Mouse (Mus musculus) limb, embryonic 13.5 days (tissue): Measurements from ENCODE around the gene Ift57. TPM values are rescaled to one million over a fixed set of nuclear protein-coding genes. Genes with fewer than 3 reads are reported as not detected.

Source experiments
- ATAC-seq: fragments of 200-750 bp; cut with Nextera tagmentation; 2 replicates; pipeline ENCODE4 v1.8.0; 2017; ENCODE audit warnings: low read depth, moderate number of reproducible peaks, moderate TSS enrichment; ENCODE audit not compliant: low FRiP score
- H3K27ac ChIP-seq: fragments of 300-500 bp; sonication (generic); 2 replicates; pipeline ENCODE4 v1.5.1; 2015; ENCODE audit warnings: inconsistent platforms, mild to moderate bottlenecking, moderate library complexity
- H3K27me3 ChIP-seq: fragments of 300-500 bp; sonication (generic); 2 replicates; pipeline ENCODE4 v1.6.1; 2015; ENCODE audit warnings: mild to moderate bottlenecking, inconsistent platforms
- H3K36me3 ChIP-seq: fragments of 300-500 bp; sonication (generic); 2 replicates; pipeline ENCODE4 v1.6.1; 2015; ENCODE audit warnings: inconsistent platforms, mild to moderate bottlenecking, moderate library complexity
- H3K4me1 ChIP-seq: fragments of 300-500 bp; sonication (generic); 2 replicates; pipeline ENCODE4 v1.6.1; 2015; ENCODE audit warnings: inconsistent platforms
- H3K4me2 ChIP-seq: fragments of 300-500 bp; sonication (generic); replicated peaks from 2 replicates; pipeline ENCODE4 v1.6.1; 2015; ENCODE audit warnings: inconsistent platforms, mild to moderate bottlenecking, moderate library complexity
- H3K4me3 ChIP-seq: fragments of 300-500 bp; sonication (generic); 2 replicates; pipeline ENCODE4 v1.5.1; 2015; ENCODE audit warnings: moderate library complexity, mild to moderate bottlenecking, inconsistent platforms
- H3K9ac ChIP-seq: fragments of 300-500 bp; sonication (generic); 2 replicates; pipeline ENCODE4 v1.6.1; 2015; ENCODE audit warnings: mild to moderate bottlenecking, inconsistent platforms
- H3K9me3 ChIP-seq: fragments of 300-500 bp; sonication (generic); 2 replicates; pipeline ENCODE4 v1.6.1; 2016; ENCODE audit warnings: inconsistent platforms
- WGBS: fragments of 180-500 bp; shearing (Covaris S2); methylation state at CpG from one replicate; pipeline ENCODE4 v1.1.7; 2015; 5-methylcytosine and 5-hydroxymethylcytosine counted together
- polyA plus RNA-seq: library from polyadenylated mRNA; unstranded; fragments of >200 nt; fragmentation: Nextera tagmentation; extraction: Ambion mirVana; gene quantifications from 2 replicates; pipeline ENCODE4 v1.2.1, GENCODE M21; 2015

Ift57 gene
- polyA plus RNA-seq, 1 experiment from 2014 or later = 33.5 TPM

- ATAC-seq = no peak
- no peak overlapping the region for H3K4me2 ChIP-seq
- H3K9ac ChIP-seq = no peak overlapping the region
- H3K27ac ChIP-seq = no peak overlapping the region
- H3K4me1 ChIP-seq = peaks cover 6% of the 10 kb centered on the region; the same call in 1 of the 2 replicates
- H3K36me3 ChIP-seq = no peaks in the 10 kb centered on the region
- H3K9me3 ChIP-seq = no peaks in the 10 kb centered on the region
- 73% methylated on average over 22 of the region's 22 CpGs for WGBS
- H3K4me3 ChIP-seq = no peak overlapping the region
- H3K27me3 ChIP-seq = no peaks in the 10 kb centered on the region
Observed at GRCm38 (mm10) chr16:49775002-49775966, 76.3 kb downstream of the Ift57 start.

- WGBS = 75% methylated on average over 7 of the region's 7 CpGs
- H3K4me1 ChIP-seq = peaks cover 6% of the 10 kb centered on the region; the same call in 1 of the 2 replicates
- ATAC-seq = no peak
- no peaks in the 10 kb centered on the region for H3K27me3 ChIP-seq
- no peak overlapping the region for H3K4me2 ChIP-seq
- H3K9me3 ChIP-seq = no peaks in the 10 kb centered on the region
- H3K4me3 ChIP-seq = no peak overlapping the region
- H3K9ac ChIP-seq = no peak overlapping the region
- H3K36me3 ChIP-seq = no peaks in the 10 kb centered on the region
- no peak overlapping the region for H3K27ac ChIP-seq
Observed at GRCm38 (mm10) chr16:49776981-49777380, 77.9 kb downstream of the Ift57 start.

GRCm38 (mm10) chr16:49781556-49782156, 82.6 kb downstream of the Ift57 start:
- WGBS = 80% methylated on average over 5 of the region's 5 CpGs
- Histone ChIP-seq H3K36me3 (no peaks in the 10 kb centered on the region), H3K27me3 (no peaks in the 10 kb centered on the region), H3K4me2 (no peak overlapping the region), H3K9me3 (no peaks in the 10 kb centered on the region), H3K4me1 (no peaks in the 10 kb centered on the region), H3K9ac (no peak overlapping the region), H3K4me3 (no peak overlapping the region), H3K27ac (no peak overlapping the region)
- no peak for ATAC-seq

GRCm38 (mm10) chr16:49783369-49783768, 84.3 kb downstream of the Ift57 start:
- no peaks in the 10 kb centered on the region for H3K27me3 ChIP-seq
- no peak overlapping the region for H3K27ac ChIP-seq
- H3K9me3 ChIP-seq = no peaks in the 10 kb centered on the region
- H3K4me2 ChIP-seq = no peak overlapping the region
- H3K4me1 ChIP-seq = no peaks in the 10 kb centered on the region
- no peak overlapping the region for H3K4me3 ChIP-seq
- H3K9ac ChIP-seq = no peak overlapping the region
- ATAC-seq = no peak
- H3K36me3 ChIP-seq = no peaks in the 10 kb centered on the region

- Histone ChIP-seq H3K9ac (no peak overlapping the region), H3K4me3 (no peak overlapping the region), H3K4me2 (no peak overlapping the region), H3K4me1 (no peaks in the 10 kb centered on the region), H3K9me3 (no peaks in the 10 kb centered on the region), H3K27me3 (no peaks in the 10 kb centered on the region), H3K27ac (no peak overlapping the region), H3K36me3 (no peaks in the 10 kb centered on the region)
- ATAC-seq = no peak
- 66% methylated on average over 6 of the region's 6 CpGs for WGBS
Observed at GRCm38 (mm10) chr16:49786116-49786515, 87.1 kb downstream of the Ift57 start.

- no peak overlapping the region for H3K9ac ChIP-seq
- H3K36me3 ChIP-seq = no peaks in the 10 kb centered on the region
- 0 out of 2 replicates have a peak, but pooled peaks cover 5% of the 10 kb centered on the region for H3K4me1 ChIP-seq
- no peak overlapping the region for H3K4me2 ChIP-seq
- no peaks in the 10 kb centered on the region for H3K9me3 ChIP-seq
- H3K27ac ChIP-seq = no peak overlapping the region
- ATAC-seq = no peak
- 91% methylated on average over 5 of the region's 5 CpGs for WGBS
- no peaks in the 10 kb centered on the region for H3K27me3 ChIP-seq
- H3K4me3 ChIP-seq = no peak overlapping the region
Observed at GRCm38 (mm10) chr16:49787714-49788113, 88.7 kb downstream of the Ift57 start.

GRCm38 (mm10) chr16:49790575-49791465, 91.8 kb downstream of the Ift57 start:
- Histone ChIP-seq H3K4me2 (no peak overlapping the region), H3K9me3 (no peaks in the 10 kb centered on the region), H3K9ac (no peak overlapping the region), H3K4me3 (no peak overlapping the region), H3K36me3 (no peaks in the 10 kb centered on the region), H3K4me1 (0 out of 2 replicates have a peak, but pooled peaks cover 7% of the 10 kb centered on the region), H3K27ac (no peak overlapping the region), H3K27me3 (no peaks in the 10 kb centered on the region)
- 92% methylated on average over 9 of the region's 9 CpGs for WGBS
- no peak for ATAC-seq

- no peak overlapping the region for H3K4me3 ChIP-seq
- no peak overlapping the region for H3K4me2 ChIP-seq
- no peaks in the 10 kb centered on the region for H3K36me3 ChIP-seq
- H3K27me3 ChIP-seq = no peaks in the 10 kb centered on the region
- 0 out of 2 replicates have a peak, but pooled peaks cover 7% of the 10 kb centered on the region for H3K4me1 ChIP-seq
- ATAC-seq = peak; percentile 36; the same call in 1 of the 2 replicates
- H3K9ac ChIP-seq = no peak overlapping the region
- no peaks in the 10 kb centered on the region for H3K9me3 ChIP-seq
- no peak overlapping the region for H3K27ac ChIP-seq
- WGBS = 41% methylated on average over 9 of the region's 9 CpGs
Observed at GRCm38 (mm10) chr16:49792446-49792878, 93.4 kb downstream of the Ift57 start.

GRCm38 (mm10) chr16:49793596-49793995, 94.6 kb downstream of the Ift57 start:
- no peak for ATAC-seq
- H3K4me3 ChIP-seq = no peak overlapping the region
- H3K4me1 ChIP-seq = 0 out of 2 replicates have a peak, but pooled peaks cover 7% of the 10 kb centered on the region
- H3K9me3 ChIP-seq = no peaks in the 10 kb centered on the region
- no peak overlapping the region for H3K4me2 ChIP-seq
- H3K36me3 ChIP-seq = no peaks in the 10 kb centered on the region
- H3K27ac ChIP-seq = no peak overlapping the region
- no peaks in the 10 kb centered on the region for H3K27me3 ChIP-seq
- H3K9ac ChIP-seq = no peak overlapping the region
- WGBS = 85% methylated on average over 7 of the region's 9 CpGs

- 74% methylated on average over 2 of the region's 2 CpGs for WGBS
Observed at GRCm38 (mm10) chr16:49796271-49796670, 97.2 kb downstream of the Ift57 start.

GRCm38 (mm10) chr16:49796954-49797353, 97.9 kb downstream of the Ift57 start:
- Histone ChIP-seq H3K4me2 (no peak overlapping the region), H3K27ac (no peak overlapping the region), H3K9me3 (no peaks in the 10 kb centered on the region), H3K4me1 (0 out of 2 replicates have a peak, but pooled peaks cover 7% of the 10 kb centered on the region), H3K27me3 (no peaks in the 10 kb centered on the region), H3K9ac (no peak overlapping the region), H3K4me3 (no peak overlapping the region), H3K36me3 (no peaks in the 10 kb centered on the region)
- 92% methylated on average over 2 of the region's 2 CpGs for WGBS
- no peak for ATAC-seq

More at GRCm38 (mm10) chr16:49796271-49796670, 97.2 kb downstream of the Ift57 start:
- 0 out of 2 replicates have a peak, but pooled peaks cover 7% of the 10 kb centered on the region for H3K4me1 ChIP-seq
- no peak overlapping the region for H3K4me3 ChIP-seq
- H3K9ac ChIP-seq = no peak overlapping the region
- no peak for ATAC-seq
- no peaks in the 10 kb centered on the region for H3K9me3 ChIP-seq
- H3K36me3 ChIP-seq = no peaks in the 10 kb centered on the region
- no peak overlapping the region for H3K27ac ChIP-seq
- no peaks in the 10 kb centered on the region for H3K27me3 ChIP-seq
- H3K4me2 ChIP-seq = no peak overlapping the region
